Mouse (Mus musculus) layer of hippocampus, postnatal 10 days (tissue): Measurements from ENCODE around the gene Spic. TPM values are rescaled to one million over a fixed set of nuclear protein-coding genes. Genes with fewer than 3 reads are reported as not detected.
A peak's percentile ranks its signal among the peaks of the same experiment; 100 is the strongest.
"Not testable (repeated sequence)": the region's sequence is repeated elsewhere in the genome, so short reads cannot be mapped to it uniquely, and the experiment has no call there.

Source experiments
- DNase-seq, 2 experiments: peaks; one replicate each; pipeline ENCODE4 v3.0.0; 2021; ENCODE audit warnings: low spot score in 2 of 2
- long read RNA-seq: library from polyadenylated mRNA; stranded (forward); transcript quantifications from one replicate; pipeline ENCODE4 v2.0.0, GENCODE M21; 2023
- total RNA-seq, 2 experiments: library from RNA; stranded (reverse); gene quantifications; 2 replicates each; pipeline ENCODE4 v1.2.3; 2021

Spic gene
- not detected for total RNA-seq
- long read RNA-seq, result 0 reads

DNA sequence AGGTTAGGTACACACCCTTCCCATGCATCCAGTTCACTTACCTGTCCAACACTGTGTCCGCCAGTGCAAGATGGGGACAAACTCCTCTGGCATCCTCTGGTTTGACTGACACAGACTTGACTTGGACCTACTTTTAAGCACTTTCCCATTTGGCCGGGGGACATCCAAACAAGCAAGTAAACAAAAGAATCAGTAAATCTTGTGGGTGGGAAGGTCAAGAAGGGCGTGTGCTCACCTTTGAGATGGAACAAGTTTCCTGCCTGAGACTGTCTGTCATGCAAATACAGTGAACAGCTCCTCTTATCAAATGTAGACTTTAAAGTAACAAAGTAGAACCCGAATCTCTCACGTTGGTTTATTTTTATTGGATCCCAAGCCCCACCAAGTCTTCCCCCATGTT is at the start of gene Spic:
Gene Spic (minus strand): TSS at position 91 of the 400 bp plus-strand sequence.
- no peak for DNase-seq

DNA sequence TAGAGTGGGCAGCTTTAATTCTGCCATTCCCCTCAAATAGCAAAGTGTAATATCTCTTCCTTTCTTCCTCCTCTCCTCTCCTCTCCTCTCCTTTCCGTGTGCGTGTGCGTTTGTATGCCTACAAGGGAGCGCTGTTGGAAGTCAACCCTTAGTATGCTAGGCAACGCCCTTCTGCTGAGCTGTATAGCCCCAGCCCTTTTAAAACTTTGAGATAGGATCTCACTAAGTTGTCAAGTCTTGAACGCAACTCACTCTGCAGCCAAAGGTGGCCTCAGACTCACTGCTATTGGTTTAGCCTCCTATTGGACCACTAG is 47.5 kb upstream of the Spic start:
- DNase-seq, result no peak

DNA sequence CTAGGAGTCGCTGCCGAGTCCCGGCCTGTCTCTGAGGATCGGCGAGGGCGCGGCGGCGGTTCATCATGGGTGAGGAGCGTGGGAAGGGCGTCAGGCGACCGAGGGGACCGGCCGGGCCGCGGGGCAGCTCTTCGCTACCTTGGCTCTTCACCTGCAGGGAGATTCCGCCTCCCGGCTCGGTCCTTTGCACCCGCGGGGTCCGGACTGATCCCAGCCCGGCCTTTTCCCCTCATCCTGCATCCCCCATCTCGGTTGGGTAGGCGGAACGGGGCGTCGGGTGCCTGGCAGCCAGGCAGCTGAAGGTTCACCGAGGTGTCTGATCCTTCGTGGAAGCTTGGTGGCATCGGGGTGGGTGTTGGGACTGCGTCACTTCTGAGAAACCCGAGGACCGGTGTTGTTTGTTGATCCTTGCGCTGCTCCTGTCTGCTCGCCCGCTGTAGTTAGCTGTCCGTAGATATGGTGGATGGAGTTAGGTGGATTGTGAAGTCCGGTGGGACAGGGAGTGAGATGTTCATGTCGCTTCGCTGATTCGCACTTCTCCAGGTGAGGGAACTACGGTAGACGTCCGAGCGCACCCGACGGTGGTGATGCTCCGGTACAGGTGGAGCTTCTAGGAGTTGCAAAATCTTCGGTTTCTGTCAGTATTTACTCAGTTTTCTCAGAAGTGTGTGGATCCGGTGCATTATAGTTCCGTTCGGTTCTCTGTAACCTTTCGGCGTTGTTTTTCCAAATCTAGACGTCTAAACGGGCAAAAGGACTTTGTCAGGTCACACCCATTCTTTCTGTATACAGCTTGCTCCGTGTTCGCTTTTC is 46.9 kb upstream of the Spic start:
- no peak for DNase-seq

- DNase-seq, result peak; percentile 93 to 95
Observed at GRCm38 (mm10) chr10:88730571-88731495, 46.0 kb upstream of the Spic start, which contains the start of gene Arl1. Arl1 (plus strand) TSS chr10:88730858.

DNA sequence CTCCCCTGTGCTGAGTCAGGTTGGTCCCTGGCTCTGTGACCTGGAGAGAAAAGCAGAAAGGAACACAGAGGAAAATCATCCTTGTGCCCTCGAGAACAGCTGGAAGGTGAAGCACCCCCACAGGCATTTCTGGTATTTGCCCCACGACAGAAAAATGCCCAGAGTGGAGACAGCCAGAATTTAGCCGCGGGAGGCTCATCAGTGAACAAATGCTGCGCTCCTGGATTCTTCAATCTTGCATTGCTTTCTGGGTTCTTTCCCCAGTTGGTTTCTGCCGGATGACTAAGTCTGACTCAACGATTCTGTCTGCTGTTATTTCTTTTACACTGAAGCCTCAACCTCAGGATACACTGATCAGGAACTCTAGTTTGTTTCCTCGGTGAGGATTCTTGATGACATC is 43.4 kb upstream of the Spic start:
- DNase-seq, result no peak

DNA sequence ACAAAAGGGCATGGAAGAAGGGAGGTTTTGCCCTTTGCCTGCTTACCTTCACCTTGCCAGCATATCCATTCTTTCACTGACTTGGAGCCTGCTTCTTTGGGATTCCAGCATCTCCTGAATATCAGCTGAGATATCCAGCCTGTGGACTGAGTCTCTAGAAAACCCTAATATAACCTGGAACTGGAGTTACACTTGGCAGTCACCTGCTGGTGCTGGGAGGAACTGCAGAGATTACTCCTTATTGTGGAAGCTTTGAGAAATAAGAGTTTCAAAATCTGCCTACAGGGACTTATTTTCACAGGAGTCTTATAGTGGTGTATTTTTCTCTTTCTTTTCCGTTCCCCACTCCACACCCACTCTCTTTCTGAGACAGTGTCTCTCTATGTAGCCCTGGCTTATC is 42.3 kb upstream of the Spic start:
- peak; percentile 44 to 54 for DNase-seq

DNA sequence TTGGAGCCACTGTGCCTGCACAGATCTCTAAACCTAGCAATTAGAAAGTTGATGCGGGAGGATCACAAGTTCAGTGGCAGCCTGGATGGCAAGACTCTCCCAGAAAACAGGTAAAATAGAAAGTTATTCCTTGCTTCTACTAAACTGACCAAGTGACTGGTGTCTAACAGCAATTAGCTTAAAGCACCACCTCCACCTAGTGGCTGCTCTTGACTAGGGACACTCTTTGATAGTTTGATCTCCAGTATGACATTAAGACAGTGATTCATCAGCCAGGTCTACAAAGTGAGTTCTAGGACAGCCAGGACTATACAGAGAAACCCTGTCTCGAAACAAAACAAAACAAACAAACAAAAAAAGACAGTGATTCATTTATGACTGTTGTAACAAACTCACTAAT is 40.5 kb upstream of the Spic start:
- no peak for DNase-seq

- DNase-seq, result no peak
Observed at GRCm38 (mm10) chr10:88719618-88720017, 34.8 kb upstream of the Spic start.

DNA sequence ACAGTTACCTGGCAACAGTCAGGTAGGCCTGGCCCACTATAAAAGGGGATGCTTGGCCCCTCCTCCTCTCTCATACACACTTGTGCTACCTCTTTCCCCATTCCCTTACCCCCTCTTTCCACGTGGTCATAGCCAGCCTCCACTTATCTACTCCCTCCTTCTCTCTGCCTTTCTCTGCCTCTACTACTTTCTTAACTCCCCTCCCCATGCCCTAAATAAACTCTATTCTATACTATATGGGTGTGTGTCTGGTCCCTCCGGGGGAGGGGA is 32.9 kb upstream of the Spic start:
- DNase-seq, result no peak

DNA sequence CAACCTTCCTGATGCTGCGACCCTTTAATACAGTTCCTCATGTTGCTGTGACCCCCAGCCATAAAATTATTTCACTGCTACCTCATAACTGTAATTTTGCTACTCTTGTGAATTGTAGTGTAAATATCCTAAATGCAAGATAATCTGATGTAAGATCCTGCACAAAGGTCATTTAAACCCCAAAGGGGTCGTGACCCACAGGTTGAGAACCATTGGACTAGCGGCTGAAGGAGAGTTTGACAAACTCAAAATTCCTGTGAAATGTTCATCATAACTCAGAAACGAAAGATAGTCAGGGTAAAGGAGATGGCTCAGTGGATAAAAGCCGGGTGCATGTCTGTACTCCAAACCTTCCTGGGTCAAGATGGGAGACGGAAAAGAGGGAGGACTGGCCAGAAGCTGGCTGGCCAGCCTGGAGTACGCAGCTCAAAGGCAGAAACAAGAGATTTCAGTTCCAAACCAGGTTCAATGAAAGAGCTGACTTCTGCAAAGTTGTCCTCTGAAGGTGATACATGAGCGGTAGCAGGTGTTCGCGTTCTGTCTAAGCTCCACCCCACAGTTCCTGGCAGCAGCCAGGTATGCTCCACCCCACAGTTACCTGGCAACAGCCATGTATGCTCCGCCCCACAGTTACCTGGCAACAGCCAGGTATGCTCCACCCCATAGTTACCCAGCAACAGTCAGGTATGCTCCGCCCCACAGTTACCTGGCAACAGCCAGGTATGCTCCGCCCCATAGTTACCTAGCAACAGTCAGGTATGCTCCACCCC is 32.4 kb upstream of the Spic start:
- DNase-seq, result no peak

GRCm38 (mm10) chr10:88715621-88716020 is 30.8 kb upstream of the Spic start:
- DNase-seq, result no peak

DNA sequence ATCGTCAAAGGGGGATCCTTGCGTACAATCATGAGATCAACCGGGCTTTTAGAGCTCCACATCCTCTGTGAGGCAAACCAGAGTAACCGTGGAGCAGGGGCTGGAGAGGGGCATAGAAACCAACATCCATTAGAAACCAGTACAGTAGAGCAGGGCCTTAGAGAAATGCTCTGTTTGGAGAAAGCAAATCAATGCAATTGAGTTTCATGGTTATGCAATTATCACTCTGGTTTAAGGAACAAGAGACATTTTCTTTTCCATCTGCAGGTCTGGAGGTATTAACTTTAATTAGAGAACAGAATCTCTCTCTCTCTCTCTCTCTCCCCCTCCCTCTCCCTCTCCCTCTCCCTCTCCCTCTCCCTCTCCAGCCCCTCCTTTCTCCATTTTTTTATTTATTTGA is 29.9 kb upstream of the Spic start:
- no peak for DNase-seq

DNA sequence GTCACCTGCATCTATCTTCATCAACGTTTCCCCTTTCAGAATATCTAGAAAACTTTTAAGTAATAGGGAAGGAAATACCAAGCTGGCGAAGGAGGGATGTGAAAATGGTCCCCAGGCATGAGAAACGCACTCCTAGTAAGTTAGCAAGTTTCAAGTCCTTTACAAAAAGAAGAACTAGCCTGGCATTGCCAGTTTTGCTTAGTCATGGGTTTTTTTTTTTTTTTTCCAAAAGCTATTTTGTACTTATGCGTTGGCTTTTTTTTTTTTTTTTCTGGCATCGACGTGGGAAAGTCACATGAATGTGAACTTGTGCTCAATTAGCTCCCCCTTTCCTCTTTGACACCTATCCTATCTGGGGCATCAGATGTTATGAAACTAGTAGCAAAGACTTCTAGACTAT is 27.5 kb upstream of the Spic start:
- no peak for DNase-seq

GRCm38 (mm10) chr10:88708671-88709523 is 24.1 kb upstream of the Spic start:
- peak in 1 of 2 experiments; percentile 16 for DNase-seq

- no peak for DNase-seq
Observed at GRCm38 (mm10) chr10:88700938-88701337, 16.1 kb upstream of the Spic start.

DNA sequence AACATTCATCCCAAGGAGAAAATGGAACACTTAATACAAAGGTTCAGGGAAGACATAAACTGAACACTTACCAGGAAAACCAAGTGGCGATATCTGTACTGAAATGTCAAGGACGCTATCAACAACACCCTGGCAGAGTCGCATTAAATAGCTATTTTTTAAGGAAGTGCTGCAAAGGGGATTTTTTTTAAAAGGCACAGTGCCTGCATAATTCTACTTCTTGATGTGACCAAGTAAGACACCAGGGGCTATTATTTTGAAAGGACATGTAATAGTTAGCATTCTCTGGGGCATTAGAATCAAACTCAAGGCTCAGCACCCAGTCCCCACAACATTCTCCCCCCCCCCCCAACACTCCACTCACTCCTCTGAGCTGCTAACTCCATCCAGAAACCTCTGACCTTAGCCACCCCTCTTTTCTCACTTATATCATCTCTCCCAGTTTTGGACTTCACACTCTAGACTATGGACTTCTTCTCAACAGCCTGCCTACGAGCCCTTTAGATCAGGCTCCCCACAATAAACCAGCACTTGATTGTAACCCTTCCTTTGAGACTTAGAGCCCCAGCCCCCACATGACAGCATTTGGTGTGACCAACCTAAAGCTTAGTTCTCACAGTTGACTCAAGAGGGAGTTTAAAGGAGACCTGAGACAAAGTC is 1.8 kb downstream of the Spic start:
- DNase-seq, result no peak

- no peak for DNase-seq
Observed at GRCm38 (mm10) chr10:88672825-88673224, 12.0 kb downstream of the Spic start.

DNA sequence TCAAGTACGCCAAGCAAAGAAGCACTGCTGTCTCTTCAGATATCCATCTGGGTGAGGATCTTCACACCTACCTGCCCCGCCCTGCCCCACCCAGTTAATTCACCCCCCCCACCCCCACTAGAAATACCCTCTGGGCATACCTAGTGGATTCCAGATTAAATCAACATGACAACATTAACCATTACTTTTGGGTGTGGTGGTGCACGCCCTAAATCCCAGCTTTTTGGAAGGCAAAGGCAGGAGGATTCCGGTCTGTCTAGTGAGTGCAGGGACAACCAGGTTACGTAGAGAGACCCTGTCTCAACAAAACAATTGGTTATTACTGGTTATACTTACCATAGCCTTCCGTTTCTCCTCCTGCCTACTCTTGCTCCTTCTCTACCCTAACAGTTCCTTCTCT is 12.7 kb downstream of the Spic start:
- DNase-seq, result no peak

GRCm38 (mm10) chr10:88669719-88670118 is 15.1 kb downstream of the Spic start:
- DNase-seq, result peak; percentile 56 to 68

DNA sequence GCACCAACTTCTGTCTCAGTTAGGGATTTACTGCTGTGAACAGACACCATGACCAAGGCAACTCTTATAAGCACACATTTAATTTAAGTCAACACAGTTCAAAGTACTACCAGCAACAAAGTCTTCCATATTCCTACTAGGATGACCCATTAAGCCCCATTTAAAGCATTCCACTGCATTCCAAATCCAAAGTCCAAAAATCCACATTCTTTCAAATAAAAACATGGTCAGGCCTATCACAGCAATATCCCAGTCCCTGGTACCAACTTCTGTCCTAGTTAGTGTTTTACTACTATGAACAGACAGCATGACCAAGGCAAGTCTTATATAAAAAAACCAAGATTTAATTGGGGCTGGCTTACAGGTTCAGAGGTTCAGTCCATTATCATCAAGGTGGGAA is 21.0 kb downstream of the Spic start:
- DNase-seq, result not testable (repeated sequence)
